Mouse (Mus musculus): Measurements from ENCODE around the gene Lpp.

Gene Lpp

GRCm38 (mm10) chr16:24435115-24435553 lies 41.8 kb downstream of the Lpp start:
- 63% methylated on average over 6 of the region's 6 CpGs for WGBS

- 94% methylated on average over 4 of the region's 4 CpGs for whole genome bisulfite sequencing
Measured at GRCm38 (mm10) chr16:24438438-24438837, 45.1 kb downstream of the Lpp start.

- 58% methylated on average over 1 of the region's 1 CpGs for WGBS
Measured at GRCm38 (mm10) chr16:24441338-24441737, 48.0 kb downstream of the Lpp start.

- 78% methylated on average over 5 of the region's 5 CpGs for WGBS
Measured at GRCm38 (mm10) chr16:24442500-24443122, 49.3 kb downstream of the Lpp start.

GRCm38 (mm10) chr16:24443123-24443515 lies 49.8 kb downstream of the Lpp start:
- 77% methylated on average over 7 of the region's 7 CpGs for WGBS

- WGBS: 84% methylated on average over 5 of the region's 5 CpGs
Measured at GRCm38 (mm10) chr16:24443555-24443954, 50.2 kb downstream of the Lpp start.

GRCm38 (mm10) chr16:24444818-24445217 lies 51.5 kb downstream of the Lpp start:
- 86% methylated on average over 4 of the region's 4 CpGs for WGBS

GRCm38 (mm10) chr16:24445473-24445872 lies 52.2 kb downstream of the Lpp start:
- WGBS: 73% methylated on average over 3 of the region's 3 CpGs

- 78% methylated on average over 1 of the region's 1 CpGs for WGBS
Measured at GRCm38 (mm10) chr16:24446449-24446848, 53.1 kb downstream of the Lpp start.

GRCm38 (mm10) chr16:24447666-24448492 lies 54.6 kb downstream of the Lpp start:
- 76% methylated on average over 7 of the region's 7 CpGs for WGBS

GRCm38 (mm10) chr16:24448493-24448845 lies 55.2 kb downstream of the Lpp start:
- 77% methylated on average over 2 of the region's 2 CpGs for WGBS

GRCm38 (mm10) chr16:24449806-24450205 lies 56.5 kb downstream of the Lpp start:
- 78% methylated on average over 7 of the region's 8 CpGs for WGBS

- WGBS: 87% methylated on average over 5 of the region's 5 CpGs
Measured at GRCm38 (mm10) chr16:24450256-24450655, 56.9 kb downstream of the Lpp start.

GRCm38 (mm10) chr16:24451123-24451522 lies 57.8 kb downstream of the Lpp start:
- WGBS: 69% methylated on average over 5 of the region's 5 CpGs

- 97% methylated on average over 4 of the region's 4 CpGs for WGBS
Measured at GRCm38 (mm10) chr16:24453536-24453935, 60.2 kb downstream of the Lpp start.

- WGBS: 77% methylated on average over 4 of the region's 4 CpGs
Measured at GRCm38 (mm10) chr16:24454493-24454892, 61.2 kb downstream of the Lpp start.

- WGBS: 89% methylated on average over 3 of the region's 3 CpGs
Measured at GRCm38 (mm10) chr16:24455361-24455855, 62.1 kb downstream of the Lpp start.

- WGBS: 92% methylated on average over 2 of the region's 2 CpGs
Measured at GRCm38 (mm10) chr16:24463842-24464241, 70.5 kb downstream of the Lpp start.

- 92% methylated on average over 5 of the region's 5 CpGs for WGBS
Measured at GRCm38 (mm10) chr16:24464436-24464835, 71.1 kb downstream of the Lpp start.

- 77% methylated on average over 5 of the region's 5 CpGs for WGBS
Measured at GRCm38 (mm10) chr16:24465633-24466032, 72.3 kb downstream of the Lpp start.

- WGBS: 92% methylated on average over 17 of the region's 17 CpGs
Measured at GRCm38 (mm10) chr16:24467544-24468290, 74.4 kb downstream of the Lpp start.

GRCm38 (mm10) chr16:24469313-24469712 lies 76.0 kb downstream of the Lpp start:
- 84% methylated on average over 3 of the region's 3 CpGs for WGBS
